Mouse (Mus musculus) T-helper 1 cell (primary cell): Measurements from ENCODE around the gene C1qtnf4.

ENCODE experiments used
- in situ Hi-C: fragments of 300-600 bp; cut with MboI, MseI; formaldehyde crosslinking; loops from one replicate; pipeline ENCODE4 v1.15.1; 2025; ENCODE audit warnings: high pct_unique_total_duplicates

Gene C1qtnf4

DNA sequence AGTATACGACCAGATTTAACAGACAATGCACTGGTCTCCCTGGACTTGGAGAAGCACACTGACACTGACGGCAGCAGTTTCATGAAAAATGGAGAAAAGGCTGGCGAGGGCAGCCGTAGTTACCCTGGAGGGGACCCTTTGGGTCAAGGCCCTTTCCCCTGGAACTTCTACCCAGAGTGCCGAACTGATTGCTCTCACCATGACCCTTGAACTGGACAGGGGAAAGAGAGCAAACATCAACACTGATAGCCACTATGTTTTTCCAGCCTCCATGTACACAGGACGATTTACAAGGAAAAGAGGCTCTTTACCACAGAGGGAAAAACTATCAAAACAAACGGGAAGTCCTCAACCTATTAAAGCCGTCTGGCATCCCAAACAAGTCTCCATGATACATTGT is 46.2 kb downstream of the C1qtnf4 start:
- in situ Hi-C loops, result no loop called here

DNA sequence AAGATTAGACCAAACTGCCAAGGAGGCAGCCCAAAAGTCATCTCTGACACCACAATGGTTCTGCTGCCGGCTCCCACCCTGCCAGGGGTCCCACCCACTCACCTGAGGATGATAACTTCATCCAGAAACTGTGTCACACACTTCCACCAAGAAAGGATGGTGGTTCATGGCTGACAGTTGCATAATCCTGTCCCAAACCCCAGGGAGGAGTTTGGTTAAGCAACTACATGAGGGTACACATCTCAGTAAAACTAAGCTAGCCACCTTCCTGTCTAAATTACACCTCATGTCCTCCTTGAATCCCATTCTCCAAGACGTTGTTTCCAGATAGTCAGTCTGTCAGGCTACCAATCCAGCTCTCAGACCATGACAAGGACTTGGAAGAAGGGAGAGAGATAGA is 46.6 kb downstream of the C1qtnf4 start:
- in situ Hi-C loops, result no loop called here

DNA sequence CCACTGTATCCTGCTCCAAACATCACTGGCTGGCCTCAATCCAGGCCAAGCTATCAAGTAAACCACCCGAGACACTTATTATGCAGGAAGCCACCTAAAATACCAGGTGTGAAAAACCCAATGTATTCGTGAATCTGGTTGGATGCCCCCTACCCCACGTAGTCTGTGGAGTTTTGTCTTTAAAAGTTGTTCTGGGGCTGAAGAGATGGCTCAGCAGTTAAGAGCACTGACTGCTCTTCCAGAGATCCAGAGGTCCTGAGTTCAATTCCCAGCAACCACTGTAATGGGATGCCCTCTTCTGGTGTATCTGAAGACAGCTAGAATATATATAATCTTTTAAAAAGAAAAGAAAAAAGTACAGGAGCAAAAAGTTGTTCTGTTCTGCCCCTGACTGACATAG is 52.7 kb downstream of the C1qtnf4 start:
- in situ Hi-C loops, result no loop called here

DNA sequence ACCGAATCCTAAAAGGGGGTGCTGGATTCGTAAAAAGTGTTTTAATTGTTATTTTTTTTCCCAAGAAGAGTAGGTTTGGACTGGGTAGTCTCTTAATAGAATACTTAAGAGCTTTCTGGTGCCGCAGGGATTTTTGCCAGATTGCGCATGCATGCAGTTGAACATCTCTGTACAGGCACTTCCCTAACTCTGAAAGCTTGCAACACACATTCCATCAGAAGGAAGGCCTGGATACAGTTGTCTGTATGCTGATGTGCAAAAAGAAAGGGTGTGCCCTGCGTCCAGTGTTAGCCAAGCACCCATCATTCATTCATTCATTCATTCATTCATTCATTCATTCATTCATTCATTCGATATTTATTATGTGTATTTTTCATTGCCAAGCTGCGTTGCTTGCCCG is 54.1 kb downstream of the C1qtnf4 start:
- in situ Hi-C loops, result loop anchor here (5.0 kb wide), 1 partner anchor 38 kb away; no protein-coding TSS in a partner anchor
